Mouse (Mus musculus) lung, postnatal 0 days (tissue): Measurements from ENCODE around the gene Tspan8.

ENCODE experiments used
- CTCF ChIP-seq: IDR thresholded peaks from 2 replicates; pipeline ENCODE4 v1.5.1; 2016; ENCODE audit warnings: antibody characterized with exemption, mild to moderate bottlenecking
- EP300 ChIP-seq: IDR thresholded peaks from 2 replicates; pipeline ENCODE4 v1.6.1; 2016; ENCODE audit warnings: antibody characterized with exemption, mild to moderate bottlenecking, control low read depth

GRCm38 (mm10) chr10:115828872-115829271 lies 12.2 kb downstream of the Tspan8 start:
- TF ChIP-seq EP300: no peak
- no peak for TF ChIP-seq CTCF
